Mouse (Mus musculus) E14TG2a.4 (cell line): ENCODE data around the gene Apopt1.

Source experiments
- H3K27me3 ChIP-seq: 2 replicates; pipeline ENCODE4 v1.6.1; 2014; ENCODE audit warnings: low read length, control low read depth; ENCODE audit not compliant: insufficient read depth
- H3K36me3 ChIP-seq: 2 replicates; pipeline ENCODE4 v1.6.1; 2014; ENCODE audit warnings: low read length, control low read depth; ENCODE audit not compliant: insufficient read depth
- H3K4me1 ChIP-seq: replicated peaks from 2 replicates; pipeline ENCODE4 v1.6.1; 2014; ENCODE audit warnings: low read depth, low read length, control low read depth
- H3K4me3 ChIP-seq: replicated peaks from 2 replicates; pipeline ENCODE4 v1.5.1; 2014; ENCODE audit warnings: mild to moderate bottlenecking, low read length
- H3K9me3 ChIP-seq: 2 replicates; pipeline ENCODE4 v1.6.1; 2014; ENCODE audit warnings: low read length, control low read depth
- CTCF ChIP-seq: conservative IDR thresholded peaks from 2 replicates; pipeline ENCODE4 v1.5.1; 2014; ENCODE audit warnings: low read length
- NANOG ChIP-seq: IDR thresholded peaks from 2 replicates; pipeline ENCODE4 v1.6.1; 2014; ENCODE audit warnings: borderline replicate concordance, low read length, mixed read lengths
- POU5F1 ChIP-seq: IDR thresholded peaks from 2 replicates; pipeline ENCODE4 v1.6.1; 2014; ENCODE audit warnings: low read length, borderline replicate concordance

The Apopt1 gene

GRCm38 (mm10) chr12:111696239-111696638 is 16.8 kb upstream of the Apopt1 start:
- Histone ChIP-seq H3K4me1 (peaks cover 66% of the 10 kb centered on the region), H3K27me3 (0 out of 2 replicates have a peak, but pooled peaks cover 6% of the 10 kb centered on the region), H3K4me3 (no peak overlapping the region), H3K9me3 (no peaks in the 10 kb centered on the region), H3K36me3 (no peaks in the 10 kb centered on the region)
- TF ChIP-seq CTCF (peak; percentile 58), NANOG (no peak), POU5F1 (no peak)

GRCm38 (mm10) chr12:111697708-111698107 is 15.4 kb upstream of the Apopt1 start:
- Histone ChIP-seq H3K27me3 (0 out of 2 replicates have a peak, but pooled peaks cover 6% of the 10 kb centered on the region), H3K36me3 (no peaks in the 10 kb centered on the region), H3K4me3 (no peak overlapping the region), H3K4me1 (peaks cover 54% of the 10 kb centered on the region), H3K9me3 (no peaks in the 10 kb centered on the region)
- no peak for TF ChIP-seq POU5F1
- no peak for TF ChIP-seq NANOG
- TF ChIP-seq CTCF, result no peak

- Histone ChIP-seq H3K27me3 (0 out of 2 replicates have a peak, but pooled peaks cover 10% of the 10 kb centered on the region), H3K4me1 (peaks cover 47% of the 10 kb centered on the region)
- TF ChIP-seq POU5F1 (no peak), NANOG (no peak), CTCF (no peak)
Measured at GRCm38 (mm10) chr12:111698346-111698913, 14.6 kb upstream of the Apopt1 start.

GRCm38 (mm10) chr12:111699542-111699941 is 13.5 kb upstream of the Apopt1 start:
- TF ChIP-seq CTCF (no peak), NANOG (no peak), POU5F1 (no peak)

More at GRCm38 (mm10) chr12:111698346-111698913, 14.6 kb upstream of the Apopt1 start:
- Histone ChIP-seq H3K9me3 (no peaks in the 10 kb centered on the region), H3K36me3 (no peaks in the 10 kb centered on the region), H3K4me3 (no peak overlapping the region)

GRCm38 (mm10) chr12:111700920-111701458 is 12.1 kb upstream of the Apopt1 start:
- no peak overlapping the region for H3K4me3 ChIP-seq
- peaks cover 40% of the 10 kb centered on the region for H3K4me1 ChIP-seq
- no peak for TF ChIP-seq POU5F1
- TF ChIP-seq CTCF, result no peak
- TF ChIP-seq NANOG, result no peak
- no peaks in the 10 kb centered on the region for H3K36me3 ChIP-seq
- 0 out of 2 replicates have a peak, but pooled peaks cover 11% of the 10 kb centered on the region for H3K27me3 ChIP-seq
- H3K9me3 ChIP-seq, result no peaks in the 10 kb centered on the region

More at GRCm38 (mm10) chr12:111699542-111699941, 13.5 kb upstream of the Apopt1 start:
- H3K4me1 ChIP-seq, result peaks cover 40% of the 10 kb centered on the region
- H3K4me3 ChIP-seq, result no peak overlapping the region
- H3K27me3 ChIP-seq, result 0 out of 2 replicates have a peak, but pooled peaks cover 11% of the 10 kb centered on the region
- no peaks in the 10 kb centered on the region for H3K9me3 ChIP-seq
- H3K36me3 ChIP-seq, result no peaks in the 10 kb centered on the region

- no peak overlapping the region for H3K4me3 ChIP-seq
- TF ChIP-seq POU5F1 (no peak), NANOG (no peak), CTCF (no peak)
- H3K4me1 ChIP-seq, result peaks cover 51% of the 10 kb centered on the region
- 0 out of 2 replicates have a peak, but pooled peaks cover 5% of the 10 kb centered on the region for H3K27me3 ChIP-seq
- no peaks in the 10 kb centered on the region; the same call in 1 of the 2 replicates for H3K36me3 ChIP-seq
- H3K9me3 ChIP-seq, result no peaks in the 10 kb centered on the region
Measured at GRCm38 (mm10) chr12:111703301-111703700, 9.8 kb upstream of the Apopt1 start.

- Histone ChIP-seq H3K36me3 (peaks cover 11% of the 10 kb centered on the region), H3K4me3 (0 out of 2 replicates have a peak overlapping the region, but pooled peaks have one; percentile 10)
- TF ChIP-seq POU5F1 (no peak), CTCF (no peak), NANOG (no peak)
Measured at GRCm38 (mm10) chr12:111704609-111705008, 8.5 kb upstream of the Apopt1 start.

GRCm38 (mm10) chr12:111705186-111705973 is 7.7 kb upstream of the Apopt1 start:
- H3K4me3 ChIP-seq, result no peak overlapping the region
- 0 out of 2 replicates have a peak, but pooled peaks cover 5% of the 10 kb centered on the region for H3K27me3 ChIP-seq
- H3K9me3 ChIP-seq, result no peaks in the 10 kb centered on the region
- no peak for TF ChIP-seq NANOG
- no peak for TF ChIP-seq POU5F1
- TF ChIP-seq CTCF, result no peak
- H3K4me1 ChIP-seq, result peaks cover 61% of the 10 kb centered on the region
- H3K36me3 ChIP-seq, result peaks cover 19% of the 10 kb centered on the region

More at GRCm38 (mm10) chr12:111704609-111705008, 8.5 kb upstream of the Apopt1 start:
- Histone ChIP-seq H3K4me1 (peaks cover 59% of the 10 kb centered on the region), H3K27me3 (0 out of 2 replicates have a peak, but pooled peaks cover 5% of the 10 kb centered on the region), H3K9me3 (no peaks in the 10 kb centered on the region)
